Mouse (Mus musculus) common myeloid progenitor, adult 5-6 weeks (primary cell): ENCODE measurements around the gene Tert. TPM values are rescaled to one million over a fixed set of nuclear protein-coding genes. Genes with fewer than 3 reads are reported as not detected.

ENCODE experiments used
- ATAC-seq: replicated peaks from 2 replicates; pipeline ENCODE4 v1.8.0; 2016; ENCODE audit warnings: low read depth, mild to moderate bottlenecking, moderate TSS enrichment, inconsistent platforms; ENCODE audit not compliant: poor library complexity, severe bottlenecking
- total RNA-seq: library from RNA; stranded (forward); fragments of 200-1000, 187-1606 nt; gene quantifications from 2 replicates; pipeline ENCODE4 v1.2.3, GENCODE M21; 2017

Gene Tert
- 1.4 and 2.7 TPM in 2 replicates for total RNA-seq

DNA sequence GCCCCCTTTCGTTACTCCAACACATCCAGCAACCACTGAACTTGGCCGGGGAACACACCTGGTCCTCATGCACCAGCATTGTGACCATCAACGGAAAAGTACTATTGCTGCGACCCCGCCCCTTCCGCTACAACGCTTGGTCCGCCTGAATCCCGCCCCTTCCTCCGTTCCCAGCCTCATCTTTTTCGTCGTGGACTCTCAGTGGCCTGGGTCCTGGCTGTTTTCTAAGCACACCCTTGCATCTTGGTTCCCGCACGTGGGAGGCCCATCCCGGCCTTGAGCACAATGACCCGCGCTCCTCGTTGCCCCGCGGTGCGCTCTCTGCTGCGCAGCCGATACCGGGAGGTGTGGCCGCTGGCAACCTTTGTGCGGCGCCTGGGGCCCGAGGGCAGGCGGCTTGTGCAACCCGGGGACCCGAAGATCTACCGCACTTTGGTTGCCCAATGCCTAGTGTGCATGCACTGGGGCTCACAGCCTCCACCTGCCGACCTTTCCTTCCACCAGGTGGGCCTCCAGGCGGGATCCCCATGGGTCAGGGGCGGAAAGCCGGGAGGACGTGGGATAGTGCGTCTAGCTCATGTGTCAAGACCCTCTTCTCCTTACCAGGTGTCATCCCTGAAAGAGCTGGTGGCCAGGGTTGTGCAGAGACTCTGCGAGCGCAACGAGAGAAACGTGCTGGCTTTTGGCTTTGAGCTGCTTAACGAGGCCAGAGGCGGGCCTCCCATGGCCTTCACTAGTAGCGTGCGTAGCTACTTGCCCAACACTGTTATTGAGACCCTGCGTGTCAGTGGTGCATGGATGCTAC is at the start of gene Tert:
Gene Tert, plus strand, starts transcription at position 167 of the 805 bp plus-strand sequence.
- peak; percentile 79 for ATAC-seq

DNA sequence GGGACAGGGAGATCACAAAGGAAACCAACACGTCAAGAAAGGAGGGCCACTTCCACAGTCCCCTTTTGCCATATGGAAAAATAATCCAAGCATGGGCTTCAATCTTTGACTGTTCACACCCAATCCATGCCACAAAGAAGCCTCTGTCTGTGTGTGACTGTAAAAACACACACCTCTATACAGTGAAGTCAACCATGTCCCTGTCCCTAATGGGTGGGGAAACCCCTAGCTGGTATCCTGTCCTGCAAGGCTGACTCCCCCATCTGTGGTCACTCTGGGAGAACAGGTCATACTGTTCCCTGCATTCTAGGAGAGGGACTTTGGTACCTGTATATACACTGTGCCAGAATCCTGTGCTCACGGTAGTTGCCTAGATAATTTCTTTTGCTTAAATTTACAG is 49.4 kb upstream of the Tert start:
- ATAC-seq: no peak

DNA sequence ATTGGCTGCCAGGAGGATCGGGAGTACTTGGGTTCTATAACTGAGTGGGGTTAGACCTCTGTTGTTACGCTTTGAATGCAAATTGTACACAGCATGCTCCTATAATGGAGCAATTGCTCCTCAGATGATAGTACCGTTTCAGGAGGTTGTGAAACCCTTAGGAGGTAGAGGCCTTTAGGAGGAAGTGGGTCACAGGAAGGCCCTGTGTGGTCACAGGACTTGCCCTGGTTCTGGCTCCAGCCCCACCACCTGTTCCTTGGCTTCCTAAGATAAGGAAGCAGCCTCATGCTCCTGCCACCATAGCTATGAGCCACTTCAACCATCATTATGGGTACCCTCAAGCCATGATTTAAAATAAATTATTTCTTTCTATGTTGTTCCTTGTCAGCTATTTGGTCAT is 35.2 kb upstream of the Tert start:
- ATAC-seq: peak; percentile 84

DNA sequence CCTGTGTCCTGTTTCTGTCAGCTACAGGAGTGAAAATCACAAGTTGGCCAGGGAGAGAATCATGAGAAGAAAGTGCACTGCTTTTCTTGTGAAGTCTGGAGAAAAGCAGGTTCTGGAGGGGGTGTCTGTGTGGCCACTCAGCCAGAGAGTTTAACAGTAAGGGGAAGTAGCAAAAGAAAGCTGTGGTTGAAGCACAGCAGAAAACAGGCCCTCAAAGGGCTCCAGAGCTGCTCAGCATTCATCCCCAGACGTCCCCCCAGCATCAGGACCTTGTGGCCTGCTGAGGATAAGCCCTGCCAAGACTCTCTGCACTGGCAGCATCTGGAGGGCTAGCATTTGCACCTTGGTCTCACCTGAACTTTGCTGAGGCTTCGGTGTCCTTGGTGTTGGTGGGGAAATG is 34.2 kb upstream of the Tert start:
- ATAC-seq: peak; percentile 50

DNA sequence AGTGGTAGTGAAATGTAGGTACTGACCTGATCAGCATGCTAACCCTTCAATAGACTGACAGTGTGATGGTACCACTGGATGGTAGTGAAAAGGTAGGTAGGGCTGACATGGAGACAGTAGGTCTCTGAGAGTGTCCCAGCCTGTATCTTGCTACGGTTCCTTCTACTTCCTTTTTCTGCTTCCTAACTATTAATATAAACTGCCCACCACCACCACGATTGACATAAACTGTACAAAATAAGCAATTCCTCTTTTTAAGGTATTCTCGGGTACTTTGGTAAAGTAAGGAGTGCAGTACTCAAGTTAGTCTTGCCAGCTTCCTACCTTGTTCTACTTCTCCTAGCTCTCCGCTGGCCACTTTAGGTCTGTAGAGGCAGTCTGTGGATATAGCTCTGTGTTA is 30.4 kb upstream of the Tert start:
- ATAC-seq: peak; percentile 53

DNA sequence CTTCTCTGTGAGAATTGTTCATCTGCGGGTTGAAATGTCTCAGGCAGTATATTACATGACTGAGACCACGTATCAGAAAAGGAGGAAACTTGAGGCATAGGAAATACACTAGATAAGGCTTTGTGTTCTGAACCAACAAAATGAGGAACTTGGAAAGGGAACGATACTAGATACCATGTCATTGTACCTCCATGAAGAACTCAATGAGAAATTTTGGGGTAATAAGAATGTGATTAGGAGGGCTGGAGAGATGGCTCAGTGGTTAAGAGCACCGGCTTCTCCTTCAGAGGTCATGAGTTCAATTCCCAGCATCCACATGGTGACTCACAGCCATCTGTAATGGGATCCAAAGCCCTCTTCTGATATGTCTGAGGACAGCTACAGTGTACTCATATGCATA is 26.5 kb upstream of the Tert start:
- peak; percentile 74 for ATAC-seq

DNA sequence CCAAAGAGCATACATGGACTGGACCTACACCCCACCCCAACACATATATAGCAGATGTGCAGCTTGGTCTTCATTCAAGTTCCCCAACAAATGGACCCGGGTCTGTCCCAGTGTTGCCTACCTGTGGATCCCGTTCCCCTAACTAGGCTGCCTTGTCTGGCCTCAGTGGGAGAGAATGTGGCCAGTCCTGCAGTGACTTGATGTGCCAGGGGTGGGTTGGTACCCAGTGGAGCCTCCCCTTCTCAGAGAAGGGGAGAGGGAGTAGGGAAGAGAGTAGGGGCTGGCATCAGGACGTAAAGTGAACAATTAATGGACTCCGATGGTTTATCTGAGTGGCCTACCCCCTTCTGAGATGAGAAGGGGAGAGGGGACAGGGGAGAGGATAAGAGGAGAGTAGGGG is 23.7 kb upstream of the Tert start:
- ATAC-seq: no peak

DNA sequence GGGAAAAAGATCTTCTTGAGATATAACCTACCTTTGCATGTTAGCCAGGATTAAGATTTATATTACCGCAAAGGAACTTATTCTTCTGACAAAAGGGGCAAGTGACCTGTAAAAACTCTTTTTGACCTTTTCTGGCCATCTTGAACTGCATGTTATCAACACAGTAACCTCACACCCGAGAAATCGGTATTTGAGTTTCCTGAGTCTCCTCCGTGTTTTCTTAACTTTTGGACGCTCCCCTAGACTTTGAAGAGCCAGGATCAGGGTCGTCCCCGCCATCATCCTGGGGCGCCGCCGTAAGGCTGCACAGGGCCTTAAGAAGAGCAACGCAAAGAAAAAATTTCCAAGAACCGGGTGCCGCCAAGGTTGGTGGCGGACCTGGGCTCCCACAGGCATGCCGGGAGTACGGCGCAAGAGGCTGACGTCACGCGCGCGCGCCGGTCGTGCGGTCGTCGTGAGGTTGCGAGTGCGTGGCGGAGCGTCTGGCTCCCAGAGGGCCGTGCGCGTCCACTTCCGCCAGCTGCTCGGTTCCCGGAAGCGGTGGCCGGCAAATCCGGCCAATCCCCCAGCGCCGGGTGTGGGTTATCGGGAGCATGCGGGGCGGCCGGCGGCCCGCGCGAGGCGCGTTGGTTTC is 23.1 kb upstream of the Tert start, which contains the start of gene Clptm1l:
Gene Clptm1l, plus strand, starts transcription at position 485 of the 634 bp plus-strand sequence.
- ATAC-seq: peak; percentile 87

DNA sequence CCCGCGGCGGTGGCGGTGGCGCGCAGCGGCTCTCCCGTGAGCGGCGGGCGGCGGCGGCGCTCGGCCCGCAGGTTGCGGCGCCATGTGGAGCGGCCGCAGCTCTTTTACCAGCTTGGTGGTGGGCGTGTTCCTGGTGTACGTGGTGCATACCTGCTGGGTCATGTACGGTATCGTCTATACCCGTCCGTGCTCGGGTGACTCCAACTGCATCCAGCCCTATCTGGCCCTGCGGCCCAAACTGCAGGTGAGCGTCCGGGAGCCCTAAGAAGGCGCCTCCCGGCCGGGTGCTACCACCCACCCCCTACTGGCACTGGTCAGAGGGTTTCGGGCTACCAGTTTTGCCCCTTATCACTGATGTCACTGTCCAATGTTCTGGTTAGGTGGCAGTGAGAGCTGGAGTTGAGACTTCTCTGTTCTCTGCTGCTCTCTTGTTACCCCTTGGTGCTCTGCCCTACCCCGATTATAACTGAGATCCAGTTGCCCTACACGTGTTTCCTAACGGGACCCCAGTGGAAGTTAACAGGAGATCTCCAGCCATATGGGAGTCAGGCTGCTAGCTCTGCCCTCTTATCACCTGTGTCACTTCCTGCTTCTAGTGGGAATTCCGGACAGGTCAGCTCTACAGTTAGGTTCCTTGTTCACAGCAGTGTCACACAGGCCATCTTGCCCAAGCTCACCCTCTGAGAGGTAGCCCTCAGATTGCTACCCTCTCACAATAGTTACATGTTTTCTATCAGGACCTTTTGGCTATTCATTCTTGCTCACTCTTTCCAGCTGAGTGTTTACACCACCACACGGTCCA is 22.4 kb upstream of the Tert start:
- ATAC-seq: peak; percentile 5

DNA sequence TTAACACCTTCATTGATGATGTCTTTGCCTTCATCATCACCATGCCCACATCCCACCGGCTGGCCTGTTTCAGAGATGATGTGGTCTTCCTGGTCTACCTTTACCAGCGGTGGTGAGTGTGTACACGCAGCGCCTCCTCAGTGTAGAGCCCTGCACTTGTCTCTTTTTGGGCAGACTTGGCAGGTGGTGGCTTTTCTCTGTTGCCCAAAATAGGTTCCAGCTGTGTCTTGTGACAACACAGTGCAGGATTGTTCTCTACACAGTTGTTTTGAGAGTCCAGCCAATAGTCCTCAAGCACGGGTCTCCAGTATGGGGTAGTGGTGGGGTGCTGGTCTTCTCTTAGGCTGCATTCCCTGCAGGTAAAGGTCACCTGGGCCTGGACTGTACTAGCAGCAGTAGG is 8.3 kb upstream of the Tert start:
- no peak for ATAC-seq

DNA sequence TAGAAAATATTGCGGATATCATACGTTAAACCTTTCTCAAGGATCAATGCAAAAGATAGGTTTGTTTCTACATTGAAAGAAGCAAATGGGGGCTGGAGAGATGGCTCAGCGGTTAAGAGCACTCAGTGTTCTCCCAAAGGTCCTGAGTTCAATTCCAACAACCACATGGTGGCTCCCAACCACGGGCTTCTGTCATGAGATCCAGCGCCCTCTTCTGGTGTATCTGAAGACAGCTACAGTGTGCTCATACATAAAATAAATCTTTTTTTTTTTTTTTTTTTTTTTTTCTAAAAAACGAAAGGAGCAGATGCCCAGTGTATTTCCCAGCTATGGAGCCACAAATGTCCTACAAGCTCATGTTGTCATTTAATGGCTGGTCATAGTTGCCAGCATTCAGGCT is 6.1 kb upstream of the Tert start:
- ATAC-seq: peak; percentile 52; the same call in 1 of the 2 replicates

DNA sequence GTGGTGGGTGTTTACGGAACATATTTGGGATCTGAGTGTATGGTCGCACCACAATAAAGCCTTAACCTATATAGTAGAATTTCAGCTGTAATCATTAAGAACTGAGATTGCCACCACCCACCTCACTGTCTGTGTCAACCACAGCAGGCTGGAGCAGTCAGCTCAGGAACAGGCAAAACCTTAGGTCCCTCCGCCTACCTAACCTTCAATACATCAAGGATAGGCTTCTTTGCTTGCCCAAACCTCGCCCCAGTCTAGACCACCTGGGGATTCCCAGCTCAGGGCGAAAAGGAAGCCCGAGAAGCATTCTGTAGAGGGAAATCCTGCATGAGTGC is 334 bp upstream of the Tert start:
- ATAC-seq: no peak

DNA sequence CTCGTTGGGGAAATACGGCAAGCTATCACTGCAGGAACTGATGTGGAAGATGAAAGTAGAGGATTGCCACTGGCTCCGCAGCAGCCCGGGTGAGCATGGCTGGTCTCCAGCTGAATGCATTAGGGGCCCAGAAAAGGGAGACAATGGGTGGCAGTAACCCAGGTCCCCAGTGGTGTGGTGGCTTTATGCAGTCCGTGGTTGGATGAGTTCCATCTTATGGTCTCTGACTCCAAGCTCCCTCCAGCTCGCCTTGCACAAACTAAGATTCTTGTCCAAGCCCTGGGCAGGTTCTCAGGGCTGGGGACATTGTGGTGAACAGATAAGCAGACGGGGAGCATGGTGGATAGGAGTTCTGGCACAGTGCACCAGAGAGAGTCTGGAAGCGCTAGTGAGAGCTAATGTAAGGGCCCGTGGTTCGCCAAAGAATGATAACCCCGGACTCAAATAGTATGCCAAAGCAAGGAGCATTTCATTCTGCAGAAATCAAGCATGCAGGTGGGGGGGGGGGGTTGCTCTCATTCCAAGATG is 1.9 kb downstream of the Tert start:
- ATAC-seq: peak; percentile 39

DNA sequence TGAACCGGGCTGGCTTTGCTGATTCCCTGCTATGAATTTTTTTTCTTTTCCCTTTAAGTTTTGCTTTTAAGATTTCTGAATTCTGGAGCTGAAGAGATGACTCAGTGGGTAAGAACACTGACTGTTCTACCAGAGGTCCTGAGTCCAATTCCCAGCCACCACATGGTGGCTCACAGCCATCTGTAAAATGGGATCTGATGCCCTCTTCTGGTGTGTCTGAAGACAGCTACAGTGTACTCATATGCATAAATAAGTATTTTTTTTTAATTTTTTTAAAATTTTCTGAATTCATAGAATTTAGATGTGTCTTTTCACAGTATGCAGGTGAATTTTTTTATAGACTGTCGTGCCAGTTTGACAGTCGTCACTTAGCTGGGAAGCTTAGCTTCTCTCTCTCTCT is 5.1 kb downstream of the Tert start:
- no peak for ATAC-seq

DNA sequence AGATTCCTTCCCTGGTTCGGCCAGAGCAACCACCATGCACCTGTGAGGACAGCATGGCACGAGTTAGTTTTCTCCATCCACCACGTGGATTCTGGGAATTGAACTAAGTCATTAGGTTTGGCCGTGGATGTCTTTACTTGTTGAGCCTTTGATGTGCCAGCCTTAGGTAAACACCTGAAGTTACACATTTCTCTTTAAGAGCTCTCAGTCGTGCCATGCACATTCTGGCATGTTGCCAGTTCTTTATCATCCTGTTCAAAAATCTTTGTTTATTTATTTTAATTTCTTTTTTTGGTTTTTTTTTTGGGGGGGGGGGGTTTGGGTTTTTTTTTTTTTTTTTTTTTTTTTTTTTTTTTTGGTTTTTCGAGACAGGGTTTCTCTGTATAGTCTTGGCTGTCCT is 11.1 kb downstream of the Tert start:
- ATAC-seq: no peak

DNA sequence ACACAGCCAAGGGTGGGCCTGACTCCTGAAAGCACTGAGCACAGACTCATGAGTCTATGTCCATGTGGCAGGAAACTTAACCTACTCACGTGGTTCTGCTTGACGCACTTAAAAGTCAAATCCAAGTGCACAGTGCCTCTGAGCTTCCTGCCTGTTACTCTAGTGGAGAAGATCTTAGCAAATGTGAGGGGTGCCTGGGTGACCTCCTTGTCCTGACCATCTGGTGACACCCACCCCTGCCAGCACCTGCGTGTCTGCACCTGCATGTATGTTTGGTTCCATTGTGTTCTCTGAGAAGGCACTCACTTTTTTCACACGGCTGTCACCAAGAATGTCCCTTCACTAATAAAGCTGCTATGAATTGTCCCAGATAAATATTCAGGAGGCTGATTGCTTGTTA is 14.6 kb downstream of the Tert start:
- no peak for ATAC-seq

DNA sequence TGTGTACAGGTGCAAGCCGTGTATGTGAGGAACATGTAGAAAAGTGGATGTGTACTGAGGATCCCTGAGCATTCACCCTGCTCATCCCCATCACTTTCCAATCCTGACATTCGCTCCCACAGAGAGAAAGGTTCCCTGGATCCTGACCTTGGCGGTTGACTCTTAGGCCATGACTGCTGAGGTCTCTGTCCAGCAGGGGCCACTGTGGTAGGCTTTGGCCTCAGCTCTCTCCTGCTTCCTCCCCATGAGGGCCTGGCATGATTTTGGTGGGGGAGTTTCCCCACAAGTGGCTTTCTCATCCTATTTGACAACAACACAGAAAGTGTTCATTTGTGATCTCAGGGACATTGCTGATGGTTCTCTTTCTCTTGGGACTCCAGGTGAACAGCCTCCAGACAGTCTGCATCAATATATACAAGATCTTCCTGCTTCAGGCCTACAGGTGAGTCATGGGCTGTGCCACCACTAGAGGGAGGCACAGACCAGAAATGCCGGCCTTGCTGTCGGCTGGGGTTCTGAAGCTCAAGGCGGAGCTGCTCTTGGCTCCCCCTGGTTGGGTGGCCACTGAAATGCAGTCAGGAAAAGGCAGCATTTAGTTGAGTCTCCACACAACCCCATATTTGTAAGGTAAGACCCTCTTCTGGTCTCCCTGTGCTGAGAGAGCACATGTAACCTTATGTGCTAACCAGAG is 19.8 kb downstream of the Tert start:
- ATAC-seq: peak; percentile 97

DNA sequence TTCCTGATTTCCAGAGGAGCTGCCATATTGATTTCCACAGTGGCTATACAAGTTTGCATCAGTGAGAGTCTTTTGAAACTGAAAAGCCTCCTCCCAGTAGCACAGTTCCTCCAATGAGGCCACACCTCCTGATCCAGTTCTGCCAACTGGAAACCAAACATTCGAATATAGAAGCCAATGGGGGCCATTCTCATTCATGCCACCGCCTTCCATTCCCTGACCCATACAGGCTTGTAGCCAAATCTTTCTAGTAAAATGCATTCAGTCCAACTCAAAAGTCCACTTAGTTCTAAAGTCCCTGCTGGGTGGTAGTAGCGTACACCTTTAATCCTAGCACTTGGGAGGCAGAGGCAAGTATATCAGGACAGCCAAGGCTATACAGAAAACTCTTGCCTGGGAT is 26.6 kb downstream of the Tert start:
- no peak for ATAC-seq

DNA sequence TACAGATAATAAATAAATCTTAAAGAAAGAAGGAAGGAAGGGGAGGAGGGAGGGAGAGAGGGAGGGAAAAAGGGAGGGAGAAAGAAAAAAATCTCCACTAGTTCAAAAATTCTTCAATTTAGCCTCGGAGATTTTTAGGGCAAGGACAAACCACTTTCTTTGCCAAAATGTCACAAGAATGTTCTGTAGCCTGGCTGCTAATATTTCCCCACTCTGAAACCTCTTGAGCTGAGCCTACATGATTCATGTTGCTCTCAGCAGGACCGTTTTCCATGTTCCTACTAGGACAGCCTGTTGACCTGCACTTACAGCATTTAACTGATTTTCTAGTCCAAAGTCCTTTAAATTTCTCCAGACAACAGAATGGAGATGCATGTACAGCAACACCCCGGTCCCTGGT is 28.3 kb downstream of the Tert start:
- ATAC-seq: no peak

DNA sequence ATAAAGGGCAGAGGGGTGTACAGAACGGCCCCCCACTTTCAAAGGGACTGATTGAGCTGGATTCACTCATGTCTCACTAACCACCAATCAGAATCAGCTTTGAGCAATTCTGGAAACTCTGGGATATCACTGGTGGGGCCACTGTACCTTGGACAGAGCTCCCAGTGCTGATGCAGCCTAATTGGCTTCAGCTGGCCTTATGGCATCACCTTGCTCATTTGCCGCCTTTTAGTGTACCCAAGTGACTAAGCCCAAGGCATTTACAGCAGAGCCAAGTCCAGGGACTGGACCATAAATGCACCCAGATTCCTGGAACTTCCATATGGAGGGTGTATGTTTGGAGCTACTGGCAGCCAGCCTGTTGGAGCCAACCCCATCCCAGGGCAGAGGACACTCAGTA is 32.2 kb downstream of the Tert start:
- no peak for ATAC-seq
